Mouse (Mus musculus) kidney, embryonic 14.5 days (tissue): ENCODE measurements at regions not wholly inside any gene's neighbourhood (a gene's known extent, or its start where the extent isn't known, plus 50 kb on each side); places are given as distances from the start of the nearest gene placed in this dataset.
"Not testable (repeated sequence)": the region's sequence is repeated elsewhere in the genome, so short reads cannot be mapped to it uniquely, and the experiment has no call there.

Experiments used
- ATAC-seq: fragments of 200-750 bp; cut with Nextera tagmentation; 2 replicates; pipeline ENCODE4 v1.8.0; 2017; ENCODE audit warnings: moderate number of reproducible peaks, mild to moderate bottlenecking, moderate TSS enrichment, moderate library complexity; ENCODE audit not compliant: low FRiP score, low TSS enrichment
- H3K27ac ChIP-seq: fragments of 300-500 bp; sonication (generic); 2 replicates; pipeline ENCODE4 v1.5.1; 2014; ENCODE audit warnings: low read depth, mild to moderate bottlenecking, low read length, moderate library complexity, mixed read lengths
- H3K27me3 ChIP-seq: fragments of 300-500 bp; sonication (generic); 2 replicates; pipeline ENCODE4 v1.6.1; 2014; ENCODE audit warnings: mild to moderate bottlenecking, low read length; ENCODE audit not compliant: control insufficient read depth, insufficient read depth
- H3K36me3 ChIP-seq: fragments of 300-500 bp; sonication (generic); 2 replicates; pipeline ENCODE4 v1.6.1; 2014; ENCODE audit warnings: low read length, mixed read lengths; ENCODE audit not compliant: control insufficient read depth, insufficient read depth
- H3K4me1 ChIP-seq: fragments of 300-500 bp; sonication (generic); 2 replicates; pipeline ENCODE4 v1.6.1; 2014; ENCODE audit warnings: low read length, mixed read lengths; ENCODE audit not compliant: control insufficient read depth, insufficient read depth
- H3K4me2 ChIP-seq: fragments of 300-500 bp; sonication (generic); replicated peaks from 2 replicates; pipeline ENCODE4 v1.6.1; 2014; ENCODE audit warnings: low read depth, mild to moderate bottlenecking, low read length
- H3K4me3 ChIP-seq: fragments of 300-500 bp; sonication (generic); 2 replicates; pipeline ENCODE4 v1.5.1; 2014; ENCODE audit warnings: mild to moderate bottlenecking, low read length
- H3K9ac ChIP-seq: fragments of 300-500 bp; sonication (generic); 2 replicates; pipeline ENCODE4 v1.6.1; 2014; ENCODE audit warnings: low read depth, mild to moderate bottlenecking, low read length, moderate library complexity
- H3K9me3 ChIP-seq: fragments of 300-500 bp; sonication (generic); 2 replicates; pipeline ENCODE4 v1.6.1; 2016; ENCODE audit warnings: low read length; ENCODE audit not compliant: control insufficient read depth
- WGBS: fragments of 180-500 bp; shearing (Covaris S2); extraction: QIAGEN DNeasy Blood & Tissue Kit; methylation state at CpG from one replicate; pipeline ENCODE4 v1.1.7; 2014; 5-methylcytosine and 5-hydroxymethylcytosine counted together

GRCm38 (mm10) chr12:54528046-54528445 lies 128.3 kb downstream of the Sptssa start:
- Histone ChIP-seq H3K9me3 (no peaks in the 10 kb centered on the region; the same call in 1 of the 2 replicates), H3K4me1 (no peaks in the 10 kb centered on the region), H3K27ac (no peak overlapping the region), H3K27me3 (no peaks in the 10 kb centered on the region), H3K9ac (no peak overlapping the region), H3K36me3 (no peaks in the 10 kb centered on the region), H3K4me2 (no peak overlapping the region), H3K4me3 (no peak overlapping the region)
- no peak for ATAC-seq

- Histone ChIP-seq H3K9me3 (no peaks in the 10 kb centered on the region; the same call in 1 of the 2 replicates), H3K36me3 (no peaks in the 10 kb centered on the region), H3K9ac (no peak overlapping the region), H3K4me2 (no peak overlapping the region), H3K27me3 (no peaks in the 10 kb centered on the region), H3K4me3 (no peak overlapping the region), H3K4me1 (no peaks in the 10 kb centered on the region), H3K27ac (no peak overlapping the region)
- WGBS, result 85% methylated on average over 2 of the region's 2 CpGs
- ATAC-seq, result no peak
Observed at GRCm38 (mm10) chr12:54527577-54527976, 128.8 kb downstream of the Sptssa start.

DNA sequence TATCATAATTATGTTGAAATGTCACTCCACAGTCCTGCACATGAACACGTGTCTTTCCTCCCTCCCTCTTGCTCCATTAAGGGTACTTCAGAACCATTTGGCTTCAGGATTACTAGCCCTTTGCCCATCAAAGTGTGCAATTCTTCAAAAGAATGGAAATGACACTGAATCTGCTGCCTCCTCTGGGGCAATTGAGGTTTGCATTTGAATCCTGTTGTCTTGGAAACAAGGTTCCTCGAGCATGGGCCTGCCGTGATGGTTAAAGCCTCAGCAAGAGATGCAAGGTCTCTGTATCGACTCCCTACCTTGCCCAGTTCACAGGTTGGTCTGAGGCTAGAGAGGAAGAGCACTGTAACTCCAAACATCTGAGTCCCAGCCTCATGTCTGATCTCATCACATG lies 136.0 kb downstream of the Sptssa start:
- no peak overlapping the region for H3K27ac ChIP-seq
- 19% methylated on average over 4 of the region's 4 CpGs for WGBS
- no peaks in the 10 kb centered on the region for H3K27me3 ChIP-seq
- ATAC-seq, result no peak
- H3K36me3 ChIP-seq, result no peaks in the 10 kb centered on the region
- H3K9ac ChIP-seq, result no peak overlapping the region
- no peak overlapping the region for H3K4me3 ChIP-seq
- no peak overlapping the region for H3K4me2 ChIP-seq
- no peaks in the 10 kb centered on the region for H3K9me3 ChIP-seq
- H3K4me1 ChIP-seq, result no peaks in the 10 kb centered on the region

- H3K4me3 ChIP-seq, result no peak overlapping the region
- H3K27ac ChIP-seq, result no peak overlapping the region
- ATAC-seq, result no peak
- H3K9ac ChIP-seq, result no peak overlapping the region
- no peaks in the 10 kb centered on the region for H3K4me1 ChIP-seq
- H3K36me3 ChIP-seq, result no peaks in the 10 kb centered on the region
- H3K27me3 ChIP-seq, result no peaks in the 10 kb centered on the region
- no peaks in the 10 kb centered on the region for H3K9me3 ChIP-seq
- H3K4me2 ChIP-seq, result no peak overlapping the region
- WGBS, result 80% methylated on average over 3 of the region's 3 CpGs
Observed at GRCm38 (mm10) chr12:54519370-54519769, 137.0 kb downstream of the Sptssa start.

GRCm38 (mm10) chr12:54517265-54517664 lies 139.1 kb downstream of the Sptssa start:
- Histone ChIP-seq H3K4me1 (no peaks in the 10 kb centered on the region), H3K9ac (no peak overlapping the region), H3K27ac (no peak overlapping the region), H3K36me3 (no peaks in the 10 kb centered on the region), H3K4me2 (no peak overlapping the region), H3K4me3 (no peak overlapping the region), H3K9me3 (no peaks in the 10 kb centered on the region), H3K27me3 (no peaks in the 10 kb centered on the region)
- WGBS, result 71% methylated on average over 3 of the region's 3 CpGs
- ATAC-seq, result no peak

DNA sequence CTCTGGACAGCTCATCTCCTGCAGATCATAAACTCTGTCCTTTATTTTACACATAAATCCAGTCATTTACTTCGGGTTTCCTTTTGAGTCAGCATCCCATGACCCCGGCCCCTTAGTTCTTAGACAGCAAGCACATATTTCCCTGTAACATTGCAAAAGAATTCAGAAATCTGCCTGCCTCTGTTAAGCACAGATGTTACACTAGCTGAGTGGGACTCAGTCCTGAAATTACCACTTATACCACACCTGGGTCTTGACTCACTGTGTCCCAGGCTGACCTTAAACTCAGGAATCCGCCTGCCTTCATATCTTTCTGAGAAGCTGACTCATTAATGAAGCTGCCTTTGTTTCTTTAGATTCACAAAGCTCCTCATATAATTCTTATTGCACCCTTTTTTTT lies 139.9 kb downstream of the Sptssa start:
- H3K4me3 ChIP-seq, result no peak overlapping the region
- no peak overlapping the region for H3K27ac ChIP-seq
- WGBS, result 56% methylated on average over 3 of the region's 3 CpGs
- H3K4me2 ChIP-seq, result no peak overlapping the region
- H3K36me3 ChIP-seq, result no peaks in the 10 kb centered on the region
- H3K9ac ChIP-seq, result no peak overlapping the region
- H3K4me1 ChIP-seq, result no peaks in the 10 kb centered on the region
- no peaks in the 10 kb centered on the region for H3K27me3 ChIP-seq
- no peaks in the 10 kb centered on the region for H3K9me3 ChIP-seq
- no peak for ATAC-seq

GRCm38 (mm10) chr12:54516039-54516438 lies 140.3 kb downstream of the Sptssa start:
- not testable (repeated sequence) for H3K27ac ChIP-seq, H3K4me2 ChIP-seq, ATAC-seq, H3K4me3 ChIP-seq, H3K27me3 ChIP-seq, H3K9ac ChIP-seq, H3K36me3 ChIP-seq, H3K4me1 ChIP-seq, H3K9me3 ChIP-seq
- WGBS, result 73% methylated on average over 4 of the region's 4 CpGs

DNA sequence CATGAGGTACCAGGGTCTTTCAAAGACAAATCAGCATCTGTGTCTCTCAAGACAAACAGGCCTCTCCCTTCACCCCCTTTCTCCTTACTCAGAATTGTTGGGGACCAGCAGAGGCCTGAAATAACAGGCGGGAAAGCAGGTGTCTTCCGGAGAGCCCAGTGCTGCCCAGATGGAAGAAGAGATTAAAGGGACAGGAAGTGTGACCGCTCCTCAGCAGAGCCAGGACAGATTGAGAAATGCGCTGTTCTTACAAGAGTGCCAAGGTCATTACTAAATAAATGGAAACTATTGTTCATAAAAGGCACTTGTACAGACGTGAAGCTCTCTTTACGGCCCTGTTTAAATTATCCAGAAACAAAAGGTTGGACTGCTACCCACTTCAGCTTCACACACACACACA lies 146.5 kb downstream of the Sptssa start:
- H3K9me3 ChIP-seq, result no peaks in the 10 kb centered on the region
- no peak overlapping the region for H3K27ac ChIP-seq

GRCm38 (mm10) chr12:54502775-54503174 lies 153.6 kb downstream of the Sptssa start:
- no peak overlapping the region for H3K9ac ChIP-seq
- H3K36me3 ChIP-seq, result no peaks in the 10 kb centered on the region
- no peaks in the 10 kb centered on the region for H3K27me3 ChIP-seq
- H3K9me3 ChIP-seq, result no peaks in the 10 kb centered on the region
- WGBS, result 91% methylated on average over 7 of the region's 7 CpGs
- ATAC-seq, result no peak
- no peak overlapping the region for H3K4me3 ChIP-seq
- H3K27ac ChIP-seq, result no peak overlapping the region
- no peak overlapping the region for H3K4me2 ChIP-seq
- H3K4me1 ChIP-seq, result no peaks in the 10 kb centered on the region

More for the DNA sequence above, 146.5 kb downstream of the Sptssa start:
- ATAC-seq, result no peak
- 42% methylated on average over 6 of the region's 6 CpGs for WGBS
- H3K9ac ChIP-seq, result no peak overlapping the region
- no peaks in the 10 kb centered on the region for H3K36me3 ChIP-seq
- no peaks in the 10 kb centered on the region for H3K4me1 ChIP-seq
- H3K27me3 ChIP-seq, result no peaks in the 10 kb centered on the region
- H3K4me2 ChIP-seq, result no peak overlapping the region
- no peak overlapping the region for H3K4me3 ChIP-seq

DNA sequence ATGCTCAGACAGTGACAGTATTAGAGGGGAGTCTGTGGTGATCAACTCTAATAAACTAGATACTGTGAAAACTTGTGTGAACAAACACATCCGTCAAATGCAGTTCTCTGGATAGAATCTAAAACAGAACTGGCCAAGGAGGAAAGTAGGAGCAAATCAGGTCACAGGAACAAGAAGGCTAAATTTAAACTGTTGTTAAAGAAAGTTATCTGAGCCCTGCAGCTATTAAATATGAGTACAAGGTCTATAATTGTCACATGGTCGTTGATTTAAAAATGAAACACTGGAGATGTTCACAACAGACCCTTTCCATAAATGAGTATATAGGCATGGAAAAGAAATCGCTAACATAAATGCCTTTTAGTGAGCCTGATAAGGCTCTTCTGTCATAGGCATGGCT lies 156.4 kb downstream of the Sptssa start:
- Histone ChIP-seq H3K4me2 (no peak overlapping the region), H3K36me3 (no peaks in the 10 kb centered on the region), H3K9ac (no peak overlapping the region), H3K27ac (no peak overlapping the region), H3K4me1 (no peaks in the 10 kb centered on the region), H3K27me3 (no peaks in the 10 kb centered on the region), H3K4me3 (no peak overlapping the region), H3K9me3 (no peaks in the 10 kb centered on the region)
- 74% methylated on average over 3 of the region's 3 CpGs for WGBS
- ATAC-seq, result no peak
